Mouse (Mus musculus) midbrain, embryonic 16.5 days (tissue): ENCODE data around the gene Csad. TPM values are rescaled to one million over a fixed set of nuclear protein-coding genes. Genes with fewer than 3 reads are reported as not detected.
A peak's percentile ranks its signal among the peaks of the same experiment; 100 is the strongest.

Experiments
- ATAC-seq: fragments of 200-750 bp; cut with Nextera tagmentation; 2 replicates; pipeline ENCODE4 v1.8.0; 2017; ENCODE audit warnings: moderate TSS enrichment
- H3K27ac ChIP-seq: fragments of 300-500 bp; sonication (generic); 2 replicates; pipeline ENCODE4 v1.5.1; 2014; ENCODE audit warnings: mild to moderate bottlenecking, low read length, mixed read lengths
- H3K27me3 ChIP-seq: fragments of 300-500 bp; sonication (generic); 2 replicates; pipeline ENCODE4 v1.6.1; 2014; ENCODE audit warnings: low read depth, low read length, mixed read lengths; ENCODE audit not compliant: control insufficient read depth, insufficient read depth
- H3K36me3 ChIP-seq: fragments of 300-500 bp; sonication (generic); 2 replicates; pipeline ENCODE4 v1.6.1; 2014; ENCODE audit warnings: mild to moderate bottlenecking, low read length, moderate library complexity, mixed read lengths; ENCODE audit not compliant: control insufficient read depth, insufficient read depth
- H3K4me1 ChIP-seq: fragments of 300-500 bp; sonication (generic); 2 replicates; pipeline ENCODE4 v1.6.1; 2014; ENCODE audit warnings: mild to moderate bottlenecking, low read length, mixed read lengths; ENCODE audit not compliant: control insufficient read depth, insufficient read depth
- H3K4me2 ChIP-seq: fragments of 300-500 bp; sonication (generic); 2 replicates; pipeline ENCODE4 v1.6.1; 2014; ENCODE audit warnings: mild to moderate bottlenecking, low read length, mixed read lengths
- H3K4me3 ChIP-seq: fragments of 300-500 bp; sonication (generic); 2 replicates; pipeline ENCODE4 v1.5.1; 2014; ENCODE audit warnings: low read depth, mild to moderate bottlenecking, low read length, moderate library complexity, mixed read lengths
- H3K9ac ChIP-seq: fragments of 300-500 bp; sonication (generic); 2 replicates; pipeline ENCODE4 v1.6.1; 2014; ENCODE audit warnings: low read depth, low read length, mixed read lengths
- H3K9me3 ChIP-seq: fragments of 300-500 bp; sonication (generic); replicated peaks from 2 replicates; pipeline ENCODE4 v1.6.1; 2014; ENCODE audit warnings: mild to moderate bottlenecking, low read length, mixed read lengths; ENCODE audit not compliant: control insufficient read depth, poor library complexity, severe bottlenecking
- WGBS: fragments of 180-500 bp; shearing (Covaris S2); extraction: QIAGEN DNeasy Blood & Tissue Kit; methylation state at CpG from one replicate; pipeline ENCODE4 v1.1.7; 2014; 5-methylcytosine and 5-hydroxymethylcytosine counted together
- polyA plus RNA-seq: library from polyadenylated mRNA; unstranded; fragments of >200 nt; fragmentation: Nextera tagmentation; extraction: Ambion mirVana; gene quantifications from 2 replicates; pipeline ENCODE4 v1.2.1, GENCODE M21; 2015

Gene Csad
- polyA plus RNA-seq, 1 experiment from 2014 or later, result 33.1 TPM

DNA sequence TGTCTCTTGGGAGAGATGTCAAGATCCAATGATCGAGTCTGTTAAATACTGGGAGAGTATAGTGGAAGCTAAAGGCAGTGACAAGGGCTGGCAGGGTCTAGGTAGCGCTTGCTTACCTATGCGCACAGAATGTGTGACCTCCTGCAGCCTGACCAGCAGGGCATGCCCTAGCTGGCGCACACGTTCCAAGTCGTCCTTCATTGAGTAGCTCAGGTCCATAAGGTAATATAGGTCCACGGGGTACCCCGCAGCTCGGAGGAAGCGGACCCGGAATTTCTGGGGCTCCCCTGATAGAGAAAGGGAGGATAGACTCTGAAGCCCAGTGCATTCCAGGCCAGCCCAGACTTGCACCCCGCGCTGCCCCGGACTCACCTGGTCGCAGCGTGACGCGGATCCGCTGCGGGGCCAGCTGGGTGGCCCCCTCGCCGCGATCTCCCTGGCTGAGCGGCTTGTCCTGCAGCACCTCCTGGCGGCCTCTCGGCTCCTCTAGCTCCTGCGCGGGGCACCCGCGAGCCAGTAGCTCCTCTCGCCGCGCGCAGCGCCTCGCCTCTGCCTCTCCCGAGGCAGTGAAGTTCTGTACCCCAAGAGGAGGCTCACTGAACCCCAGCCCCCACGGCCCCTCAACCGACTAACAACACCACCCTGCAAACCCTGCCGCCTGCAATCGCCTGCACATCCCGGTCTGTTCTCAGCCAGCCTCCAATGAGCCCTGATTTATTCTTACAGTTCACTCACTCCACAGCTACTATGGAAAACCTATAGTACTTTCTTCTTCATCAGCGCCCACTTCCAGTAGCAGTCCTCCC is 19.9 kb upstream of the Csad start:
- Histone ChIP-seq H3K27ac (no peak overlapping the region), H3K4me3 (peak overlapping the region; percentile 41), H3K9me3 (no peaks in the 10 kb centered on the region), H3K9ac (peak overlapping the region; percentile 60), H3K36me3 (no peaks in the 10 kb centered on the region), H3K4me2 (peak overlapping the region; percentile 92), H3K27me3 (peaks cover 8% of the 10 kb centered on the region), H3K4me1 (peaks cover 10% of the 10 kb centered on the region; the same call in 1 of the 2 replicates)
- WGBS, result 4% methylated on average over 43 of the region's 43 CpGs
- peak; percentile 90 for ATAC-seq

DNA sequence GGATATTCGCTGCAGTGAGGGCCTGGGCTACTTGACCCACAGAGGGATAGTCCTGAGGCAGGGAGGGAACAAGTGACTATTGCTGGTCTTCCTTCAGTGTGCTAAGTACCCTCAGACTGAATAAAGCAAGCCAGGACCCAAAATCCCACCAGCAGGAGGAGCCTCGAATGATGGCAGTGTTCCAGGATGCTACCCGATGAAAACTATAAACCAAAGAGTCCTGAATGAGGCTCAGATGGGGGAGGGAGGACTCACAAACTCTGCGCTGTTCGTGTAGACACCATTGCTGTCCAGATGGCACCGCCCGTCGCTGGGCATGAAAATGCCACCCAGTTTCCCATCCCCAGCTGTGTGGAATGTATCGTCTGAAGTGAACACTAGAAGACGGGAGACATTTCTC is 17.9 kb upstream of the Csad start:
- no peak overlapping the region for H3K4me3 ChIP-seq
- whole genome bisulfite sequencing, result 59% methylated on average over 10 of the region's 10 CpGs
- ATAC-seq, result no peak

DNA sequence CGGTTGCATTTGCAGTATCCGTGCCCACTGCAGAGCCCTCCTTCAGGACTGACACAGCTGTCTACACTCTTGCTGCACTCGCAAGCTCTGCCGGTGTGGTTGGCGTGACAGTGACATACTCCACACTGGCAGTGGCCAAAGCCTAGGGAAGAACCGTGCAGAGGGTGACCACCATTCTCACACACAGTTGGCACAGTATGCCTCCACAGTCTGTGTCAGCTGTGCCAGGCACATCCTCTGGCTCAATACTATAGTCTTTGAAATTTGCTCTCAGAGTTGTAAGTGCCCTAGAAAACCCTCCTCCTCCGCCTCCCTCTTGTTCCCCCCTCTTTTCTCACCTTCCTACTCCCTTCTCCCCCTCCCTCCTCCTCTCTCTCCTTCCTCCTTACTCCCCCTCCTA is 12.8 kb upstream of the Csad start:
- no peak overlapping the region for H3K4me3 ChIP-seq
- ATAC-seq, result no peak
- 86% methylated on average over 7 of the region's 7 CpGs for WGBS
- no peak overlapping the region for H3K9ac ChIP-seq
- H3K27ac ChIP-seq, result no peak overlapping the region
- H3K9me3 ChIP-seq, result no peaks in the 10 kb centered on the region
- H3K4me1 ChIP-seq, result no peaks in the 10 kb centered on the region
- H3K27me3 ChIP-seq, result no peaks in the 10 kb centered on the region; the same call in 1 of the 2 replicates
- no peak overlapping the region for H3K4me2 ChIP-seq
- peaks cover 15% of the 10 kb centered on the region for H3K36me3 ChIP-seq

More for the DNA sequence above, 17.9 kb upstream of the Csad start:
- no peak overlapping the region for H3K9ac ChIP-seq
- H3K27me3 ChIP-seq, result peaks cover 8% of the 10 kb centered on the region
- H3K9me3 ChIP-seq, result no peaks in the 10 kb centered on the region
- no peak overlapping the region for H3K4me2 ChIP-seq
- no peak overlapping the region for H3K27ac ChIP-seq
- H3K36me3 ChIP-seq, result no peaks in the 10 kb centered on the region
- H3K4me1 ChIP-seq, result peaks cover 10% of the 10 kb centered on the region; the same call in 1 of the 2 replicates

DNA sequence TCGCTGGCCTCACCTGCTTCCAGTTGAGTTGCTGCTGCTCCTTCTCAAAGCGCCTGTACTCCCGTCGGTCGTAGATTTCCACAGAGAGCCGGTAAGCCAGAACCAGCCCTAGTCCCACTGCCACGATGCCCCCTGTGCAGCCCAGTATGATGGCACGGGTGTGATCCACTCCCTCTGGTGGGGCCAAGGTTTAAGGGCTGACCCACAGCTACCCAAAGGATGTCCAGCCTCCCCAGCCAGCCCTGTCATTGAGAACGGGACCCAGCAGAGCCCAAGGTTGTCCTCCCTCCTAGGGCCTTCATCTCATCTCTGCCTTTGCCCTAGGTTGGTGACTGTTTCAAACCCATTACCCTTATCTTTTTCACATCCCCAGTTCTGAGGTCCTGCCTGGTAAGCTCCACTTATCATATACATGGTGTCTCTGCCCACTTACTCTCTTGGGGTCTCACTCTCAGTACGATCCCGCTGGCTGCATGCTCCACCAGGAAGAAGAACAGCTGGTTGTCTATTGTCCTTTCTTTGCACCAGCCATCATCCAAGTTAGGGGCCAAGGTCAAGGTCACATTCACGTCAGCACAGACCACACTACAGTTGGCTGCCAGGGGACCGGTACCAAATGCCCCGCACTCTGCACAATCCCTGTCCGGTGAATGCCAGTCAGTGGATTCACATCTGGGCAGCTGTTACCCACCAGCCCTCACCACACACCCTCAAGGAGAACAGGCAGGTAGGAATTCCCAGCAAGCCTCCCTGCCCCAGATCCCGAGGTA is 12.1 kb upstream of the Csad start:
- H3K4me2 ChIP-seq, result no peak overlapping the region
- 0 out of 2 replicates have a peak, but pooled peaks have one; percentile 51 for ATAC-seq
- H3K9me3 ChIP-seq, result no peaks in the 10 kb centered on the region
- no peak overlapping the region for H3K9ac ChIP-seq
- peaks cover 15% of the 10 kb centered on the region for H3K36me3 ChIP-seq
- no peak overlapping the region for H3K27ac ChIP-seq
- no peaks in the 10 kb centered on the region for H3K4me1 ChIP-seq
- WGBS, result 84% methylated on average over 16 of the region's 16 CpGs
- H3K27me3 ChIP-seq, result no peaks in the 10 kb centered on the region
- no peak overlapping the region for H3K4me3 ChIP-seq

DNA sequence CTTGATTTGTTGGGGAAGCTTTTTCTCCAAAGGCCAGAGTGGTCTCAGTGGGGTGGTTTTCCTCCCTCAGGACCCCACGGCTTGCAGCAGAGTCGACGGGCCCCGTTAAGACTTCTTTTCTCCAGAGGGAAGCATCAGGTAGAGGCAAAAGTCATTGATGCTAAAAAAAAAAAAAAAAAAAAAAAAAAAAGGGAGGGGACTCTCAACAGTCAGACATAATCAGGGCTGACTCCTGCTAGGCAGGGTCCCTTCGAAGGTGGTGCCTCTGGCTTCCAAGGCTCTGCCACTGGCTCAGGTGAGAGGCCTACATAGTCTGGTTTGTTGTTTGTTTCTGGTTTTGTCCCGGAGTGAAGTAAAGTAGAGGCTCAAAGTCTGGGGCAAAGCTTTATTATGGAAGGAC is 11.1 kb upstream of the Csad start:
- Histone ChIP-seq H3K27ac (no peak overlapping the region), H3K9ac (no peak overlapping the region), H3K9me3 (no peaks in the 10 kb centered on the region), H3K4me3 (no peak overlapping the region), H3K27me3 (no peaks in the 10 kb centered on the region), H3K4me2 (no peak overlapping the region), H3K4me1 (no peaks in the 10 kb centered on the region), H3K36me3 (peaks cover 18% of the 10 kb centered on the region)
- 71% methylated on average over 6 of the region's 6 CpGs for WGBS
- ATAC-seq, result no peak

DNA sequence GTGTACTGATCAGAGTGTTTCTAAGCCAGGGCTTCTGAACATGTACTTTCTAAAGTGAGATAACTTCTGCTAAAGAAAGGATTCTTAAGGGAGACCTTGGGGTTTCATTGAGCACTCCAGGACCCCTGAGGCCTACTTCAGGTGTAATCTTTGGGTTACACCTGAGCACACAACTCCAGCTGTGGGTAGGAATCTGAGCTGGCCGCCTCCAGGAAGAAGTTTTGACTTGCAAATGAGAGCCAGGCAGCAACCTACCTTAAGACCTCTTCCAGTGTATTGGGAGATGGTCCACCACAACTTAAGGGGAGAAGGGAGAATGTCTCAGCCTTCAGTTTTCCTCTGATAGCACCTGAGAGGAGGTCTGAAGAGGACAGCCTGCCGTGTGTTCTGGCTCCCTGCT is 9.6 kb upstream of the Csad start:
- Histone ChIP-seq H3K4me2 (no peak overlapping the region), H3K9ac (no peak overlapping the region), H3K27me3 (no peaks in the 10 kb centered on the region), H3K4me3 (no peak overlapping the region), H3K4me1 (no peaks in the 10 kb centered on the region), H3K36me3 (peaks cover 22% of the 10 kb centered on the region), H3K9me3 (no peaks in the 10 kb centered on the region), H3K27ac (no peak overlapping the region)
- WGBS, result 30% methylated on average over 2 of the region's 2 CpGs
- ATAC-seq, result no peak

DNA sequence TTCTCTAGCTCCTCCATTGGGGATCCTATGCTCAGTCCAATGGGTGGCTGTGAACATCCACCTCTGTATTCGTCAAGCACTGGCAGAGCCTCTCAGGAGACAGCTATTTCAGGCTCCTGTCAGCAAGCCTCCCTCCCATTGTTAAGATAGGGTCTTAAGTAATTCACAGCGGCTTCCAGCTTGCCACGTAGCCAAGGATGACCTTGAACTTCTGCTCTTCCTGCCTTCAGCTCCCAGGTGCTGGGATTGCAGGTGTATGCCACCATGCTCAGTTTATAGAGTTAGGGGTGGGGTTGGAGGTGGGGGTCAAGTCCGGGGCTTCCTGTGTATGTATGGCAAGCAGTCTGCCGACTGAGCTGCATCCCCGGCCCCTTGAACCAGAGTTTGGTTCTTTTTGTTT is 7.4 kb upstream of the Csad start:
- no peak for ATAC-seq
- no peak overlapping the region for H3K4me3 ChIP-seq
- H3K9me3 ChIP-seq, result no peaks in the 10 kb centered on the region
- no peak overlapping the region for H3K27ac ChIP-seq
- no peaks in the 10 kb centered on the region for H3K27me3 ChIP-seq
- peaks cover 30% of the 10 kb centered on the region for H3K36me3 ChIP-seq
- WGBS, result 86% methylated on average over 6 of the region's 6 CpGs
- H3K4me2 ChIP-seq, result no peak overlapping the region
- H3K4me1 ChIP-seq, result peaks cover 5% of the 10 kb centered on the region; the same call in 1 of the 2 replicates
- no peak overlapping the region for H3K9ac ChIP-seq

DNA sequence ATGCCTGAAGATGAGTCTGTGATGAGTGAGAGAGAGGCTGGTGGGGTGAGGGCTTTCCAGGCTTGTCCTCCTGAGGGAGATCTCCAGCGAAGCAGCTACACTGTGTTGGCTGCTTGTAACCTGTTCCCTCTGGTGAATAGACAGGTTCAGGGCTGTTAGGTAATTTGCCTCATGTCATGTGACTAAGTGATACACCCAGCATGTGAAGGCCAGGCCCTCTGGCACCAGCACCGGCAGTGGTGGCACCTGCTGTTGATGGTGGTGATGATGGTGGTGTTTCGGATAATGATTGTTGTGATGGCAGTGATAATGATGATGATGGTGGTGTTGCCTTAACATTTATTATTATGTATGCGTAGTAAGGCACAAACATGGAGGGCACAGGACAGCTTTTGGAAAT is 6.3 kb upstream of the Csad start:
- no peak for ATAC-seq
- no peaks in the 10 kb centered on the region for H3K9me3 ChIP-seq
- WGBS, result 95% methylated on average over 4 of the region's 4 CpGs
- H3K27me3 ChIP-seq, result no peaks in the 10 kb centered on the region
- no peak overlapping the region for H3K4me2 ChIP-seq
- H3K4me3 ChIP-seq, result no peak overlapping the region
- no peak overlapping the region for H3K27ac ChIP-seq
- H3K4me1 ChIP-seq, result peaks cover 11% of the 10 kb centered on the region
- no peak overlapping the region for H3K9ac ChIP-seq
- peaks cover 30% of the 10 kb centered on the region for H3K36me3 ChIP-seq

DNA sequence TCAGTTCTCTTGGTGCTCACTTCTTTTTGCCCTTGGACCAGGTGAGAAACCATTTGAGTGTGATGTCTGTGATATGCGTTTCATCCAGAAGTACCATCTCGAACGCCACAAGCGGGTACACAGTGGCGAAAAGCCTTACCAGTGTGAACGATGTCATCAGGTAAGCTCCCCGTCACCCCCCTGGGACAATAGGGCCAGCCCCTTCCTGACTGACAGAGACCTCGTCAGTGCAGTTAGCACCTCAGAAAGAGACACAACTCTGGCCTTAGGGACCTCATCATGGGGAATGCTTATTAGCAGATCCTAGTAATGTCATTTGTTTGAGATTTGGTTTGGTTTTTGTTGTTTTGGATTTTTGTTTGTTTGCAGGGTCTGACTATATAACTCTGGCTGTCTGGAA is 4.6 kb upstream of the Csad start:
- H3K4me3 ChIP-seq, result no peak overlapping the region
- peaks cover 25% of the 10 kb centered on the region for H3K4me1 ChIP-seq
- no peak for ATAC-seq
- no peak overlapping the region for H3K9ac ChIP-seq
- 97% methylated on average over 8 of the region's 8 CpGs for WGBS
- H3K9me3 ChIP-seq, result no peaks in the 10 kb centered on the region
- no peaks in the 10 kb centered on the region for H3K27me3 ChIP-seq
- H3K4me2 ChIP-seq, result no peak overlapping the region
- H3K27ac ChIP-seq, result no peak overlapping the region
- peaks cover 26% of the 10 kb centered on the region for H3K36me3 ChIP-seq
